Mouse (Mus musculus): ENCODE measurements around the gene Lrrfip1. TPM values are rescaled to one million over a fixed set of nuclear protein-coding genes. Genes with fewer than 3 reads are reported as not detected.

Gene Lrrfip1
- total RNA-seq, 2 experiments from 2014 or later = 247 to 265 TPM

GRCm38 (mm10) chr1:90998891-90999611 is 514 bp downstream of the Lrrfip1 start:
- DNase-seq = no peak

GRCm38 (mm10) chr1:90999911-91000601 is 1.5 kb downstream of the Lrrfip1 start:
- DNase-seq = no peak

- no peak for DNase-seq
These were observed 2.6 kb downstream of the Lrrfip1 start for GRCm38 (mm10) chr1:91001101-91001500.

- DNase-seq = no peak
These were observed 3.5 kb downstream of the Lrrfip1 start for GRCm38 (mm10) chr1:91001871-91002539.

GRCm38 (mm10) chr1:91002641-91003040 is 4.1 kb downstream of the Lrrfip1 start:
- no peak for DNase-seq

GRCm38 (mm10) chr1:91003522-91004253 is 5.2 kb downstream of the Lrrfip1 start:
- no peak for DNase-seq

- no peak for DNase-seq
These were observed 7.5 kb downstream of the Lrrfip1 start for GRCm38 (mm10) chr1:91006037-91006436.

- DNase-seq = no peak
These were observed 8.2 kb downstream of the Lrrfip1 start for GRCm38 (mm10) chr1:91006708-91007107.

GRCm38 (mm10) chr1:91008147-91008682 is 9.7 kb downstream of the Lrrfip1 start:
- no peak for DNase-seq

GRCm38 (mm10) chr1:91008746-91009145 is 10.2 kb downstream of the Lrrfip1 start:
- DNase-seq = no peak

- no peak for DNase-seq
These were observed 10.7 kb downstream of the Lrrfip1 start for GRCm38 (mm10) chr1:91009266-91009665.

GRCm38 (mm10) chr1:91010216-91010615 is 11.7 kb downstream of the Lrrfip1 start:
- DNase-seq = no peak

GRCm38 (mm10) chr1:91010716-91011115 is 12.2 kb downstream of the Lrrfip1 start:
- no peak for DNase-seq

GRCm38 (mm10) chr1:91011336-91011735 is 12.8 kb downstream of the Lrrfip1 start:
- DNase-seq = no peak

- no peak for DNase-seq
These were observed 15.3 kb downstream of the Lrrfip1 start for GRCm38 (mm10) chr1:91013803-91014202.

GRCm38 (mm10) chr1:91015571-91015970 is 17.0 kb downstream of the Lrrfip1 start:
- DNase-seq = no peak

- no peak for DNase-seq
These were observed 18.7 kb downstream of the Lrrfip1 start for GRCm38 (mm10) chr1:91017111-91017758.

- no peak for DNase-seq
These were observed 20.8 kb downstream of the Lrrfip1 start for GRCm38 (mm10) chr1:91019346-91019745.

- no peak for DNase-seq
These were observed 22.8 kb downstream of the Lrrfip1 start for GRCm38 (mm10) chr1:91021304-91021703.

- DNase-seq = no peak
These were observed 23.8 kb downstream of the Lrrfip1 start for GRCm38 (mm10) chr1:91022157-91022895.

GRCm38 (mm10) chr1:91023230-91023629 is 24.7 kb downstream of the Lrrfip1 start:
- no peak for DNase-seq
